Mouse (Mus musculus) embryonic stem cell, embryonic (primary cell): ENCODE data around the gene Tm4sf4.

ENCODE experiments used
- CTCF ChIA-PET, 4 experiments: fragments of 300-600 bp in 2 of 4; fragments of 350-600 bp in 2 of 4; sonication (Branson Sonifier 250); formaldehyde crosslinking; loops; one replicate each; lab custom pipeline; 2022; ENCODE audit warnings: inconsistent platforms in 2 of 4; lab: Charles Lee
- POLR2A ChIA-PET, 4 experiments: fragments of 300-600 bp in 2 of 4; fragments of 350-600 bp in 2 of 4; sonication (Branson Sonifier 250); formaldehyde crosslinking; loops; one replicate each; lab custom pipeline; 2022; ENCODE audit warnings: antibody characterized with exemption in 4 of 4, inconsistent platforms in 1 of 4; lab: Charles Lee

Gene Tm4sf4

GRCm38 (mm10) chr3:57469325-57469724 is 44.2 kb downstream of the Tm4sf4 start:
- POLR2A ChIA-PET, result interaction anchor here in 2 of 4 experiments (0.6 to 3.2 kb wide), 11 partner anchors 12 to 378 kb away, joined by 3 to 35 read pairs (median 3); partner anchors contain the start of genes Wwtr1 (in 2 of the 2) and Pfn2 (in 1 of the 2)

DNA sequence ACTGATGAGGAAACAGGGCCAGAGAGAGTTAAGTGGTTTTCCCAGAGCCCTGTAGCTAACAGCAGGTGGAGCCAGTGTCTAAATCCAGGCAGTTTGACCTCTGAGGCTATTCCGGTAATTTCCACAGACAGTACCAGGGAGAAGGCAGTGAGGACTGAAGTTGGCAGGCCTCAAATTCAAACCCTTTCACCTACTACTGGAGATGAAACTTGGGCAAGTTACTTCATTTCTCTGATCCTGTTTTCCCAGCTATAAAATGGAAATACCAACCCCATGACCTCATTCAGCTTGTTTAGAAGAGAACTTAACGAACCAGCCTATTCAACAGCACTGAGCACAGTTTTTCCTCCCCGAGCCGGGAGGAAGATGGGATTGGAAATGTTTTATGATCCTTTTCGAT is 45.2 kb downstream of the Tm4sf4 start:
- ChIA-PET CTCF (interaction anchor here (0.5 to 3.6 kb wide), 15 partner anchors 17 to 197 kb away, joined by 3 to 22 read pairs (median 4); partner anchors contain the start of gene Wwtr1 (in 1 of the 4)), POLR2A (interaction anchor here (0.6 to 3.2 kb wide), 25 partner anchors 9 to 945 kb away, joined by 3 to 35 read pairs (median 3); partner anchors contain the start of genes Wwtr1 (in 3 of the 4), Commd2 (in 1 of the 4) and Pfn2 (in 1 of the 4))

More at GRCm38 (mm10) chr3:57469325-57469724, 44.2 kb downstream of the Tm4sf4 start:
- CTCF ChIA-PET, result interaction anchor here (0.6 to 3.6 kb wide), 10 partner anchors 13 to 202 kb away, joined by 3 to 22 read pairs (median 4); partner anchors contain the start of gene Wwtr1 (in 1 of the 4)

DNA sequence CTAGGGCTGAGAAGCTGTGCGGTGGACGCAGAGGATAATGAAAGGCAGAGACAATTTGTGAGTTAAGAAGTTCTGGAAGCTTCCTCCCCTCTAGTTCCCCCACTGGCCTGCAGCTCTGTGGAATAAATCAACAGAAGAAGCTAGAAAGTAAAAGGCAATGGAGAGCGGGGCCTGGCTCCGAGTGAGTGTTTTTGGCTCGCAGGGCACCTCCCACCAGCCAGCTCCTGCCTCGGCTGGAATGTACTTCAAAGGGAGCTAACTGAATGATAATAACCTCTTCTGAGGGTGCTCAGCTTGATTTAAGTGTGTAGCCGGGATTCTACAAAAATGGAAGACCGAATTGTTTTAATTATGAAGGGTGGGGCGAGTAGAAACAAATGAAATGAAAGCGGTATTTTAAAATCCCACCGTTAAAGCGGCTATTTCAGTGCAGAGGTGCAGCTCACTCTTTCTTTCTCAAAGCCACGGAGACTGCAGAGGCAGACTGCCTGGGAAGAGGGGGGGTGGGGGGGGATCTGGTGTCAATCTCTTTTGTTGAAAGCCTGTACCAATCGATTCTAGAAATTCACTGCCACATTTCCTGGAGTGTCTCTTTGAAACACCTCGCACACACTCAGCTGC is 46.0 kb downstream of the Tm4sf4 start:
- CTCF ChIA-PET, result interaction anchor here (0.6 to 3.6 kb wide), 17 partner anchors 16 to 1227 kb away, joined by 3 to 22 read pairs (median 4); partner anchors contain the start of gene Wwtr1 (in 2 of the 4)
- POLR2A ChIA-PET, result interaction anchor here (0.6 to 3.2 kb wide), 29 partner anchors 10 to 945 kb away, joined by 3 to 35 read pairs (median 3); partner anchors contain the start of genes Wwtr1 (in 3 of the 4) and Commd2 (in 1 of the 4)

DNA sequence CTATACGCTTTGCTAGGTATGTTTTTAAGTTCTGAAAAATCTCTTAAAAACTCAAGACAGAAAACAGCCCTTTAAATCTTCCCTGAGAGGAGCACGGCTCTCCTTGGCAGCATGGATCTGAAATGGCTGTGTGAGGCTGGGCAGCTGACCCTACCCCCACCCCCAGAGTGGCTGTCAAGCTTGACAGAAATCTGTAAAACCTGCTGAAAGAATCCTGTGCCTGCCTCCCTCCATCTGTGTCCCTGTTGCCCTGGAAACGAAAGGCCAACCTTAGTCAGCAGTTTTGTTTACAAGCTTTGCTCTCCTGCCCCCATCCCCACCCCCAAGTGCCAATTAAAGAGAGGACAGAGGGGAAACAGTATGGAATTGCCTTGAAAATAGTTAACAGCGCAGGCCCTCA is 47.3 kb downstream of the Tm4sf4 start:
- ChIA-PET POLR2A (interaction anchor here in 1 of 4 experiments (0.6 to 1.9 kb wide), 3 partner anchors 23 to 1534 kb away, joined by 3 to 4 read pairs (median 4); no protein-coding TSS in a partner anchor), CTCF (no interaction called here)

- CTCF ChIA-PET, result no interaction called here
- POLR2A ChIA-PET, result interaction anchor here in 2 of 4 experiments (1.2 to 1.5 kb wide), 3 partner anchors 13 to 101 kb away, joined by 3 to 6 read pairs (median 5); partner anchors contain the start of gene Wwtr1 (in 2 of the 2)
These were observed 49.3 kb downstream of the Tm4sf4 start for GRCm38 (mm10) chr3:57474421-57474820.

GRCm38 (mm10) chr3:57480640-57481039 is 55.5 kb downstream of the Tm4sf4 start:
- CTCF ChIA-PET, result no interaction called here

DNA sequence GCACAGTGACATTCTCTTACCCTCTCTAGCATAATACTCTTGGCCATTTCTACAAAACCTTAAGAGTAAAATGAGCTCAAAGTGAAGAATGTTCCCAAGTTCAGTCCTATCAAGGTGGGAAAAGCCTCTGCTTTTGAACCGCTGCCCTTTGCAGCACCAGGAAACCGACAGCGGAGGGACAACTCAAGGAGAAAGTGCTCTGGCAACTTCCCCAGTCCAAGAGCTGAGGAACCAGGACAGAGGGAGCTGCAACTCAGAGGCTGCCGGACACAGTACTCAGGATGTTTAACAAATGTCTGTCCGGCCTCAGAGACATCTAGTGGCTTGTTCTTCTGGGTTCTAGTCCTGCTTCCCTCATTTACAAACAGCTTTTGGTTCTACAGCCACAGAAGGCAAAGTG is 56.9 kb downstream of the Tm4sf4 start:
- POLR2A ChIA-PET, result interaction anchor here in 1 of 4 experiments (1.3 kb wide), 2 partner anchors 8 to 26 kb away, joined by 3 read pairs; no protein-coding TSS in a partner anchor
- CTCF ChIA-PET, result no interaction called here

More at GRCm38 (mm10) chr3:57480640-57481039, 55.5 kb downstream of the Tm4sf4 start:
- POLR2A ChIA-PET, result interaction anchor here in 1 of 4 experiments (1.3 to 1.8 kb wide), 2 partner anchors 28 to 95 kb away, joined by 3 to 4 read pairs; partner anchors contain the start of gene Wwtr1

DNA sequence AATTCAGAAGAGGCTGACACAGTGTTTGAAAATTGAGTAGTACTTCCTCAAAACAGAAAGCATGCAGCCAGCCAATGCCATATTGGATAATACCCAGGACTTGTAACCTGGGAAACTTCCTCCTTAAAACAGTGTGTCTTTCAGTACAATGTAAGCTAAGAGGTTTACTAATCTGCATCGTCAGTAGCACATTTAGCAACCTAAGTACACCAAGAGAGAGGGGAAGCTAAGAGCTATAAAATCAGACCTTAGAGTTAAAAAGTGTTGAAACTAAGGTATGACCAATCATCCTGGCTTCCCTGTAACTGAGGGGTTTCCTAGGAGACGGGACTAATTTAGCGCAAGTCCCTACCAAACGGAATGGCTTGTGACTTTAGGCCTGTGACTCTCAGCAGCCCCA is 61.0 kb downstream of the Tm4sf4 start:
- CTCF ChIA-PET, result no interaction called here
- POLR2A ChIA-PET, result interaction anchor here in 3 of 4 experiments (0.5 to 2.1 kb wide), 5 partner anchors 15 to 97 kb away, joined by 3 to 7 read pairs (median 5); partner anchors contain the start of gene Wwtr1 (in 2 of the 3)

- ChIA-PET POLR2A (interaction anchor here in 3 of 4 experiments (0.5 to 1.4 kb wide), 9 partner anchors 11 to 88 kb away, joined by 3 to 7 read pairs (median 3); partner anchors contain the start of gene Wwtr1 (in 3 of the 3)), CTCF (interaction anchor here in 2 of 4 experiments (0.6 to 0.9 kb wide), 3 partner anchors 17 to 180 kb away, joined by 3 read pairs; no protein-coding TSS in a partner anchor)
These were observed 62.5 kb downstream of the Tm4sf4 start for GRCm38 (mm10) chr3:57487455-57488153.
